Mouse (Mus musculus) ES-E14 (cell line): ENCODE measurements around the gene Lfng. TPM values are rescaled to one million over a fixed set of nuclear protein-coding genes. Genes with fewer than 3 reads are reported as not detected.

Source experiments
- DNase-seq: peaks from one replicate; pipeline ENCODE4 v3.0.0-alpha.2; 2013; ENCODE audit warnings: low read depth, low spot score
- H3K27ac ChIP-seq: 2 replicates; pipeline ENCODE4 v1.5.1; 2012; ENCODE audit warnings: low read depth, mild to moderate bottlenecking, low read length, moderate library complexity, mixed read lengths; ENCODE audit not compliant: poor library complexity, insufficient read depth, severe bottlenecking
- H3K36me3 ChIP-seq: 2 replicates; pipeline ENCODE4 v1.6.1; 2012; ENCODE audit warnings: mild to moderate bottlenecking, low read length, moderate library complexity, mixed read lengths; ENCODE audit not compliant: control insufficient read depth, poor library complexity, insufficient read depth, severe bottlenecking
- H3K4me1 ChIP-seq, 2 experiments: fragments of 150-350 bp in 1 of 2; sonication (generic) in 1 of 2; 2 replicates each; pipeline ENCODE4 v1.6.1; 2012; ENCODE audit warnings: low read length in 2 of 2, mild to moderate bottlenecking in 1 of 2, mixed read lengths in 1 of 2; ENCODE audit not compliant: control insufficient read depth in 2 of 2, insufficient read depth in 2 of 2, poor library complexity in 1 of 2
- H3K4me3 ChIP-seq, 2 experiments: fragments of 150-350 bp in 1 of 2; sonication (generic) in 1 of 2; 2 replicates each; pipeline ENCODE4 v1.5.1; 2012; ENCODE audit warnings: low read length in 2 of 2, low read depth in 1 of 2, mild to moderate bottlenecking in 1 of 2, mixed read lengths in 1 of 2; ENCODE audit not compliant: insufficient read depth in 1 of 2, poor library complexity in 1 of 2, severe bottlenecking in 1 of 2
- H3K9ac ChIP-seq: 2 replicates; pipeline ENCODE4 v1.6.1; 2012; ENCODE audit warnings: low read depth, mild to moderate bottlenecking, low read length, mixed read lengths; ENCODE audit not compliant: poor library complexity, insufficient read depth, severe bottlenecking
- H3K9me3 ChIP-seq: fragments of 150-350 bp; sonication (generic); 2 replicates; pipeline ENCODE4 v1.6.1; 2012; ENCODE audit warnings: low read depth, mild to moderate bottlenecking, low read length; ENCODE audit not compliant: control insufficient read depth, insufficient read depth
- CHD2 ChIP-seq: IDR thresholded peaks from 2 replicates; pipeline ENCODE4 v1.6.1; 2014; ENCODE audit warnings: mild to moderate bottlenecking, low read depth, low read length, inconsistent platforms
- HCFC1 ChIP-seq: IDR thresholded peaks from 2 replicates; pipeline ENCODE4 v1.6.1; 2012; ENCODE audit warnings: low read length, inconsistent platforms, borderline replicate concordance; ENCODE audit not compliant: insufficient read depth
- MAFK ChIP-seq: IDR thresholded peaks from 2 replicates; pipeline ENCODE4 v1.6.1; 2014; ENCODE audit warnings: mild to moderate bottlenecking, low read depth, low read length, inconsistent platforms; ENCODE audit not compliant: insufficient read depth
- ZC3H11A ChIP-seq: IDR thresholded peaks from 2 replicates; pipeline ENCODE4 v1.6.1; 2012; ENCODE audit warnings: low read depth, mild to moderate bottlenecking, inconsistent platforms, low read length, borderline replicate concordance
- ZNF384 ChIP-seq: IDR thresholded peaks from 2 replicates; pipeline ENCODE4 v1.6.1; 2012; ENCODE audit warnings: low read depth, low read length, inconsistent platforms
- in situ Hi-C, 2 experiments: fragments of 600-800 bp; cut with MboI; formaldehyde crosslinking; loops; one replicate each; pipeline ENCODE4 v1.15.1; 2025; ENCODE audit warnings: low sequenced_read_pairs in 2 of 2, inconsistent platforms in 1 of 2; ENCODE audit not compliant: unreplicated experiment in 2 of 2
- total RNA-seq: library from RNA; depleted of rRNA; stranded (reverse); fragments of 300-350 nt; gene quantifications from 2 replicates; pipeline ENCODE4 v1.2.3, GENCODE M21; 2012

Gene Lfng
- total RNA-seq, 1 experiment = 13.3 TPM

DNA sequence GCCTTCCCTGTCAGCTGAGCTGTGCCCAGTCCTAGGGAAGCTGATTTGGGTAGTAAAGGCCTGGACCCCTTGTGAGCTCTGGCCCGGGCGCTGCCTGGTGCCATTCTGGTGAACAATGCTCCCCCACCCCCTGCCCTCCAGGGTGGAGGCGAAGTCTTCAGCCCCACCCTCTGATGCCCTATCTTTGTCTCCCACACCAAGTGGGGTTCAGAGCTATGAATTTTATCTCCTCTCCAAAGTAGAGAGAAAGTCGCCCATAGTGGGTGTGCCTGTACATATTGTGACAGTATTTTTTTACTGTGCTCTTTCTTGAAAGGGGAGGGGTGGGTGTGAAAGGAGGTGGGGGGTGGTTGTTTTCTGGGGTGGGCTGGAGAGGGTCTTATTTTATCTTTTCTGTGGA is 7.7 kb downstream of the Lfng start:
- no peak overlapping the region for H3K4me3 ChIP-seq
- no peaks in the 10 kb centered on the region for H3K9me3 ChIP-seq
- no peak for DNase-seq
- TF ChIP-seq HCFC1 (no peak), MAFK (no peak), ZC3H11A (no peak), ZNF384 (no peak), CHD2 (no peak)
- peaks cover 4% of the 10 kb centered on the region; the same call in 1 of the 2 replicates for H3K36me3 ChIP-seq
- H3K4me1 ChIP-seq = peaks cover 2 to 13% of the 10 kb centered on the region in 2 experiments; a peak in 2 of 4 replicates
- H3K9ac ChIP-seq = no peak overlapping the region
- in situ Hi-C loops = loop anchor here (5.0 to 10.0 kb wide), 2 partner anchors 70 to 73 kb away; no protein-coding TSS in a partner anchor
- no peak overlapping the region for H3K27ac ChIP-seq

- DNase-seq = no peak
- in situ Hi-C loops = loop anchor here (5.0 to 10.0 kb wide), 2 partner anchors 71 to 73 kb away; no protein-coding TSS in a partner anchor
- peaks cover 2 to 10% of the 10 kb centered on the region in 2 experiments; a peak in 2 of 4 replicates for H3K4me1 ChIP-seq
- H3K9ac ChIP-seq = no peak overlapping the region
- peaks cover 4% of the 10 kb centered on the region; the same call in 1 of the 2 replicates for H3K36me3 ChIP-seq
- no peaks in the 10 kb centered on the region for H3K9me3 ChIP-seq
- no peak overlapping the region for H3K27ac ChIP-seq
- H3K4me3 ChIP-seq = no peak overlapping the region
- peak; percentile 64 for TF ChIP-seq ZNF384
- TF ChIP-seq ZC3H11A = no peak
Measured at GRCm38 (mm10) chr5:140615321-140616109, 8.4 kb downstream of the Lfng start.

- Histone ChIP-seq H3K4me3 (no peak overlapping the region), H3K4me1 (peaks cover 2 to 7% of the 10 kb centered on the region in 2 experiments; a peak in 2 of 4 replicates), H3K27ac (no peak overlapping the region), H3K9me3 (no peaks in the 10 kb centered on the region), H3K36me3 (peaks cover 4% of the 10 kb centered on the region; the same call in 1 of the 2 replicates), H3K9ac (no peak overlapping the region)
- in situ Hi-C loops = loop anchor here (5.0 to 10.0 kb wide), 2 partner anchors 71 to 74 kb away; no protein-coding TSS in a partner anchor
- TF ChIP-seq ZNF384 (no peak), CHD2 (no peak), MAFK (no peak), ZC3H11A (no peak), HCFC1 (no peak)
- DNase-seq = no peak
Measured at GRCm38 (mm10) chr5:140616110-140616503, 9.0 kb downstream of the Lfng start.

DNA sequence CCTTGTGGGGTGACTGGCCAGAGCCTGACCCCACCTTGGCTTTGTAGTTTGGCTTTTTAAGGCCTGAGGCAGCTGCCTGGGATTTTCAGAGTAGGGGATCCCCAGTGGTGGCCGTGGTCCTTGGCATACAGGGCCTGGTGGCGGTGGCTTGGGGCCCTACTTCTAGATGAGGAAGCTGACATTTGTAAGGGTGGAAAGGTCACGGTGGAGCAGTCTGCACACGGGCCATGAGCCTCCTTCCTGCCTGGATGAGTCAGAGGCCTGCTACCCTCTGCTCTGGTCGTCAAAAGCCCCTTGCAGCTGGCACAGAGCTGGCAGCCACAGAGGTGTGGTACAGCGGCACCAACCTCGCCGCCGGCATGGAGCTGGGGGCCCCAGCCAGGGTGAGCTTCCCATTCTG is 9.6 kb downstream of the Lfng start:
- in situ Hi-C loops = loop anchor here (5.0 to 10.0 kb wide), 2 partner anchors 72 to 74 kb away; no protein-coding TSS in a partner anchor
- Histone ChIP-seq H3K4me3 (no peak overlapping the region), H3K36me3 (peaks cover 4% of the 10 kb centered on the region; the same call in 1 of the 2 replicates), H3K9ac (no peak overlapping the region), H3K9me3 (no peaks in the 10 kb centered on the region), H3K4me1 (peaks cover 2 to 3% of the 10 kb centered on the region in 2 experiments; a peak in 1 of 4 replicates), H3K27ac (no peak overlapping the region)
- TF ChIP-seq ZC3H11A (no peak), ZNF384 (no peak), MAFK (no peak), CHD2 (no peak), HCFC1 (no peak)
- no peak for DNase-seq

GRCm38 (mm10) chr5:140617714-140618113 is 10.6 kb downstream of the Lfng start:
- Histone ChIP-seq H3K27ac (no peak overlapping the region), H3K36me3 (peaks cover 4% of the 10 kb centered on the region; the same call in 1 of the 2 replicates)

More at GRCm38 (mm10) chr5:140617714-140618113, 10.6 kb downstream of the Lfng start:
- no peaks in the 10 kb centered on the region for H3K9me3 ChIP-seq
- DNase-seq = no peak
- no peak overlapping the region for H3K9ac ChIP-seq
- TF ChIP-seq CHD2 (no peak), MAFK (no peak), HCFC1 (no peak), ZNF384 (no peak), ZC3H11A (no peak)
- no peak overlapping the region for H3K4me3 ChIP-seq
- in situ Hi-C loops = loop anchor here (5.0 to 10.0 kb wide), 2 partner anchors 73 to 75 kb away; no protein-coding TSS in a partner anchor
- H3K4me1 ChIP-seq = no peaks in the 10 kb centered on the region
